Mouse (Mus musculus): ENCODE results near the gene AI661453.
A peak's percentile ranks its signal among the peaks of the same experiment; 100 is the strongest.

DNA sequence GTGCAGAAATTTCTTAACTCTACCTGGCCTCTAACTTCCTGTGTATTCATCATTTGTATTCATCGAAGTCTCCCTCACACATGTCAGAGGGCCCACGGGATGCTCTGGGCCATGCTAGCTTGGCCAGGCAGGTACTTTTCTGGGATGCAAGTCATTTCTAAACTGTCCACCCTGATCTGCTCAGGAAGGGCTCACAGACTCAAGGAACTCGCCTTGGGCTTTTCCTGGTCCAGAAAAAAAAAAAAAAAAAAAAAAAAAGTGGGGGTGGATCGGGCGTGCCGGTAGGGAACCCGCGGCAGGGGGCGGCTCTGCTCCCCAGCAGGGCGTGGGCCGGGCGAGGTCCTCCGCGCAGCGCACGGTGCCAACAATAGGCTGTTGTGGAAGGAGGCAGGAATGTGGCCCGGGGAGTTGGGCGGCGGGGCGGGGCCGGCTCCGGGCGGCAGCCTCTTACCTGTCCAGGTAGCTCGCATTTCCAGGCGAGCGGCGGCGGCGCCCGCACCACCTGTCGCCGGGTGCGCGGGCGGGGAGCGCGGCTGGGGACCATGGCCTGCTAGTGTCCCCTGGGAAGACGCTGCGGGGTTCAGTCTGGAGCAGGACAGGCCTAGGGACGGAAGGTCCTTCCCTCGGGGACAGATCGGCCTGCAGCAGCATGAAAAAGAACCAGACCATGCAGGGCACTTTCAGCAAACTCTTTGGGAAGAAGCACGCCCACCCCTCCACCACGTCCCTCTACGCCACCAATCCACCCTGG, at the start of gene AI661453:
- peak; percentile 39 for TF ChIP-seq CTCF (IDR thresholded peaks at IDR 0.05)
- no peak for TF ChIP-seq EP300 (IDR thresholded peaks at IDR 0.05)

All from lung, postnatal 0 days (tissue).